Mouse (Mus musculus) left cerebral cortex, postnatal 10 days (tissue): Measurements from ENCODE around the gene Parp8. TPM values are rescaled to one million over a fixed set of nuclear protein-coding genes. Genes with fewer than 3 reads are reported as not detected.
A peak's percentile ranks its signal among the peaks of the same experiment; 100 is the strongest.
"Not testable (repeated sequence)": the region's sequence is repeated elsewhere in the genome, so short reads cannot be mapped to it uniquely, and the experiment has no call there.

Experiments used
- DNase-seq, 2 experiments: peaks; one replicate each; pipeline ENCODE4 v3.0.0; 2021 to 2022; ENCODE audit warnings: low spot score in 2 of 2, mixed read lengths in 1 of 2; ENCODE audit errors: extremely low spot score in 1 of 2
- intact Hi-C: fragments of 180-260 bp; cut with DNase I; formaldehyde crosslinking; loops from one replicate; pipeline ENCODE4 v1.15.1; 2025
- total RNA-seq, 2 experiments: library from RNA; stranded (reverse); gene quantifications; 2 replicates each; pipeline ENCODE4 v1.2.3; 2021

The Parp8 gene
- total RNA-seq, 2 experiments from 2014 or later, result 38.1 to 41.9 TPM

GRCm38 (mm10) chr13:116973491-116973890 is 51.8 kb downstream of the Parp8 start:
- peak in 1 of 2 experiments; percentile 20 for DNase-seq
- intact Hi-C loops, result no loop called here

- intact Hi-C loops, result no loop called here
- no peak for DNase-seq
Measured at GRCm38 (mm10) chr13:116972036-116972611, 53.2 kb downstream of the Parp8 start.

GRCm38 (mm10) chr13:116970706-116971428 is 54.5 kb downstream of the Parp8 start:
- intact Hi-C loops, result no loop called here

GRCm38 (mm10) chr13:116969650-116970049 is 55.7 kb downstream of the Parp8 start:
- DNase-seq, result no peak
- intact Hi-C loops, result no loop called here

More at GRCm38 (mm10) chr13:116970706-116971428, 54.5 kb downstream of the Parp8 start:
- no peak for DNase-seq

GRCm38 (mm10) chr13:116968906-116969305 is 56.4 kb downstream of the Parp8 start:
- DNase-seq, result no peak
- intact Hi-C loops, result no loop called here

DNA sequence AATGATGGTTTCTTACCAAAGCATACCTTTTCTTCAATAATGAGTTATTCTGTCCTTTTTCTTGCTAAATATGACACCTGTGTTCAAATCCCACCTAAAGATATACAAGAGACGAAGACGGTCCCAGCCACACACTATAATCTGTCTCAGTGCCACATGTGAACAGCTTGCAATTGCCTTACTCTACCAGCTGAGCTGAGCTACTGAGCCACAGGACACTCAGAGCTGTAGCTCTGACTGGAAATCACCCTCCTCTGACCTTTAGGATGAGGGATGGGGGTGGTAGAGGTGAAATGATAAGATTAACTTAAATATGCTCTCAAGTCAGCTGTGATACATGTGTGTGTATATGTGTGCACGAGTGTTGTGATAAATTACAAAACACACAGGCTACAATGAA is 57.9 kb downstream of the Parp8 start:
- no peak for DNase-seq
- intact Hi-C loops, result no loop called here

DNA sequence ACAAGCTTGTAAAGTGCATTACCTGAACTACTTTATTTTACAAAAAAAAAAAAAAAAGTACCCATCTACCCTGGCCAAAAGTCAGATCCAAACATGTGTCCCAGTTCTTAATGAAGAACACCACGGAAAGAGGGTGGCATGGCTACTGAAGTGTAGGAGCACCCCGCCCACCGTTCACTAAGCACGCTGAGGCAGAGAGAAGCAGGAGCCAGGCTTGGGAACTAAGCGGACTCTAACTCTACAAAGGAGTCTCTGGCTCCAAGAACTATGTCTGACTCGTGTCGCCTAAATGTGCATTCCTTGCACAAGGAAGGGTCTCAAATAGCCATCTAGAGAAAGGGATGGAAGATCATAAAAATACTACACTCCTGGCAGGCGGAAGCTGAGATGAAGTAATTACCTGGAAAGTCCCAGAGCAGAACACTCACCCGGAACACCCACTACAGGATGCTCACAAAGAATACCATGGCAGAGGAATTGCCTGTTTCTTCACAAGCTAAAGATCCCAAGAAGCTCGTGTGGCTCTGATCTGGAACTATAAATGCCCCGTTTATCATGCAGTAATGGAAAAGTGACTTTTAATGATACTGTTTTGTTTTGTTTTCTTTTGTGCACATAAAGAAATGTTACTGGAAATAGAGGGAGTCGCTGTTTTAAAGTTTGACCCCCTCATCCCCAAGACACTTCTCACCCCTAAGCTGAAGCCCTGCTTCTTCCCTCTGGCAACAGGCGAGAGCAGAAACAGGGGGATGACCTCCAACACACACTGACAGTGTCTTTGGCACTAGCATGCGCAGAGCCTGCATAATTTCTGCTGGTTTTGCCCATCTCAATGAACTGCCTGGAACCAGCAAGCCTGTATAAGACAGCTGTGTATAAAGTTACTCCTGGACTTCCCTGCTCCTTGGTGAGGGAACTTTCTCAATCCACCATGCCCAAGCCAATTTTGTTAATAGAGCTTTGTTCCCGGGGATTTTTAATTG is 62.6 kb downstream of the Parp8 start:
- no peak for DNase-seq

DNA sequence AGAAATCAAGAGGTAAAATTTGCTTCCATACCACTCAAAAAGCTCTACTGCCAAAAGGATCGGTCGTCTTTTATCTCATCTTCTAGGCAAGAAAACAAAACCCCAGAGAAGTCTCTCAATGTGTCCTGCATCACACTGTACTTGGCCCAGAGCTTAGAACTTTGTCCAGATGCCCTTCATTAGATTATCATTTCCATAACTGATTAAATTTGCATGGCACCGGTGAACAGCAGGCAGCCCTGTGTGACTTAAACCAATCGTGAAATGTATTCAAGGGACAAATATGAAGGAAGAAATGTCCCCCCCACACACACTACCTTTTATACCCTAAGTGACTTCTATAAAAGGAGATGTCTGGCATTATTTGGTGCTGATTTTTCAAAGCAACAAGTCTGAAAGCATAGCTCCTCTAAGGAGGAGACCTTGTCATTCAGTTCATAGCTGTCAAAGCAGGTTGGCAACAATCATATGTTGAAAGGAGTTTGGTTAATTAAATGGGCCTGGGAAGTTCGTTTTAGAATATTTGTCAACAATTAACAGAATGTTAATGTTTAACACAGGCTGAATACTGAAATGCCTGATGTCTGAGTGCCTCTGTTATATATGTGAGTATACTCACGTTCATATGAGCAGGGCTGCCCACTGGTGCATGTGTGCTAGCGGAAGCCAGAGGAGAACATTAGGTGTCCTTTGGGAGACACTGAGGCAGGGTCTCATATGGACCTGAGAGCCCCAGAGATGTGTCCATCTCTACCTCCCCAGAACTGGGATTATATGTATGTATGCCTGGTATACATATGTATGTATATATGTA is 66.4 kb downstream of the Parp8 start:
- intact Hi-C loops, result no loop called here

More for the DNA sequence above, 62.6 kb downstream of the Parp8 start:
- intact Hi-C loops, result no loop called here

GRCm38 (mm10) chr13:116957577-116957976 is 67.8 kb downstream of the Parp8 start:
- DNase-seq, result no peak
- intact Hi-C loops, result no loop called here

More for the DNA sequence above, 66.4 kb downstream of the Parp8 start:
- no peak for DNase-seq

- intact Hi-C loops, result no loop called here
- no peak for DNase-seq
Measured at GRCm38 (mm10) chr13:116951336-116951735, 74.0 kb downstream of the Parp8 start.

- intact Hi-C loops, result no loop called here
- no peak for DNase-seq
Measured at GRCm38 (mm10) chr13:116949527-116949926, 75.8 kb downstream of the Parp8 start.

- intact Hi-C loops, result no loop called here
- DNase-seq, result no peak
Measured at GRCm38 (mm10) chr13:116949056-116949455, 76.3 kb downstream of the Parp8 start.

DNA sequence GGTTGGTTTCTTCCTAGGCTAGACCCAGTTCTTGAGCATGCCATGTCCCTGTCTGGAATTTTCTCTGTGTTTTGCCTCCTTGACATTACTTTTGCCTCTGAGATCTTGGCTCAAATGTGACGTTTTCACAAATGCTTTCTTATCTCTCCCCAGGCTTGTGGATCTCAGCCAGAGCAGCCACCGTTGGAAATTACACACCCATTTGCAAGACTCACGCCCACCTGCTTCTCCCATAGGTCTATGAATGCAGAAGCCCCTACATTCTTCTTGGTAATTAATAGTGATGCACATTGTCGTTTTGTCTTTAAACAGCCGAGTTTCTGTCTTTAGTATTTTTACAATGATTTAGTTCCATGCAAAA is 77.1 kb downstream of the Parp8 start:
- DNase-seq, result no peak
- intact Hi-C loops, result no loop called here

DNA sequence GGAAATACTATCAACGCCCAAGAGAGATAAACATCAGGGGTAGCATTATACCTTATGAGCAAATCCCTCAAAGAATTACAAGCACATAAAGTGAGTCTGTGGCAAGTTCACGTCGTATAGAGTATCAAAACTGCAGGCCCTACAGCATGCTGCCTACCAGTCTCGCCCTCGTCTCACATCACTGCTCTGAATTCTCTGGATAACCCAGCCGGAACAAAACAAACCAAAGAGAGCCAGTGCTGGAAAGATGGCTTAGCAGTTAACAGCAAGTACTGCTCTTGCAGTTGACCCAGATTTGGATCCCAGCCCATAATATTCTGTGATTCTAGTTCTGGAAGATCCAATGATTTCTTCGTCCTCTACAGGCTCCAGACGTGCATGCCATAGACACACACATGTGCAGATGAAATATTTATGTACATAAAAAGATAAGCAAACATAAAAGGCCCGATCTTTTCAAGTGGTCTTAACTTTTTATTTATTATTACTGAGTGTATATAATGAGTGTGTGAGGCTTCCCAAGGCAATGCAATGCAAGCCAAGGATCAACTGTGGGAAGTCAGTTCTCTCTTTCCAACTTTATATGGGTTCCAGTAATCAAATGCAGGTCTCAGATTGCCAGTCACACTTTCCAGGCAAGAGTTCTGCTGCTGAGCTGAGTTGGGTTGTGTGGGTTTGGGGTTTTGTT is 77.6 kb downstream of the Parp8 start:
- intact Hi-C loops, result no loop called here
- DNase-seq, result no peak

DNA sequence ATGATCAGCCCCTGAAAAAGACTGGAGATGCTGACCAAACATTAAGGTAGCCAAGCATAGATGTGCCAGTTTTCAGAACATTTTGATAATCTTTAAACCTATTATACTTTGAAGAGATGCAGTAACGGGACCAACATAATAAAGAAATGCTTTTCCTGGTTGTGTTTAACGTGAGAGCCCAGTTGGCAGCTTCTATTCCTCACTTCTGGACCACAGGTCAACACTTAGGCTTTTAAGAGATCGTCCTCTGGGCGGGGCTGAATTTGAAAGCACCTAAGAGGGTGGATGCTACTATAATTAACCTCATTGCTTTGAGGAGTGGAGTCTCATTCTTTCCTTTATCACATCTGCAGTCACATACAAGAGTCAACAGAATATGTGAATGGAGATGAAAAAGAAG is 78.8 kb downstream of the Parp8 start:
- no peak for DNase-seq
- intact Hi-C loops, result no loop called here

GRCm38 (mm10) chr13:116941280-116942015 is 83.9 kb downstream of the Parp8 start:
- no peak for DNase-seq
- intact Hi-C loops, result no loop called here

- no peak for DNase-seq
- intact Hi-C loops, result no loop called here
Measured at GRCm38 (mm10) chr13:116940761-116941160, 84.6 kb downstream of the Parp8 start.

GRCm38 (mm10) chr13:116937019-116937418 is 88.3 kb downstream of the Parp8 start:
- DNase-seq, intact Hi-C loops: not testable (repeated sequence)
